Mouse (Mus musculus) embryo, embryonic 10 days (tissue): Measurements from ENCODE around the gene Scn3a.

ENCODE experiments used
- DNase-seq: peaks from one replicate; pipeline ENCODE4 v3.0.0-alpha.2; 2015; ENCODE audit warnings: low spot score

The Scn3a gene

GRCm38 (mm10) chr2:65413746-65414145 lies 153.7 kb downstream of the Scn3a start:
- peak; percentile 63 for DNase-seq
